Mouse (Mus musculus) heart, adult 2 months (tissue): ENCODE data around the gene Ube4b.

Source experiments
- CTCF ChIP-seq: fragments of 200-600 bp; IDR thresholded peaks from 2 replicates; pipeline ENCODE4 v1.8.1; 2022; ENCODE audit warnings: antibody characterized with exemption, mild to moderate bottlenecking, moderate library complexity
- EP300 ChIP-seq: fragments of 200-500 bp; IDR thresholded peaks from 2 replicates; pipeline ENCODE4 v1.6.1; 2011; ENCODE audit warnings: low read depth, low read length, control low read depth; ENCODE audit not compliant: insufficient read depth
- POLR2A ChIP-seq: fragments of 200-500 bp; IDR thresholded peaks from 2 replicates; pipeline ENCODE4 v1.6.1; 2011; ENCODE audit warnings: mild to moderate bottlenecking, low read depth, low read length, control low read depth; ENCODE audit not compliant: insufficient read depth

GRCm38 (mm10) chr4:149313558-149314253 is 112.8 kb downstream of the Ube4b start:
- TF ChIP-seq POLR2A (no peak), CTCF (no peak), EP300 (no peak)
